Mouse (Mus musculus) MEL (cell line): Measurements from ENCODE around the gene Tex19.2. TPM values are rescaled to one million over a fixed set of nuclear protein-coding genes. Genes with fewer than 3 reads are reported as not detected.
"Not testable (repeated sequence)": the region's sequence is repeated elsewhere in the genome, so short reads cannot be mapped to it uniquely, and the experiment has no call there.

Experiments used
- DNase-seq: peaks from one replicate; pipeline ENCODE4 v3.0.0; 2011; ENCODE audit warnings: low read depth, low spot score
- H3K27ac ChIP-seq: 2 replicates; pipeline ENCODE4 v1.5.1; 2012; ENCODE audit warnings: low read depth, mild to moderate bottlenecking, control low read depth, low read length, moderate library complexity; ENCODE audit not compliant: control insufficient read depth
- H3K27me3 ChIP-seq, 2 experiments: fragments of 150-350 bp in 1 of 2; sonication (generic) in 1 of 2; 2 replicates each; pipeline ENCODE4 v1.6.1; 2012; ENCODE audit warnings: low read length in 2 of 2, mild to moderate bottlenecking in 2 of 2, improper control_type of control experiment in 1 of 2, moderate library complexity in 1 of 2; ENCODE audit not compliant: insufficient read depth in 2 of 2, control insufficient read depth in 1 of 2
- H3K36me3 ChIP-seq, 2 experiments: 2 replicates each; pipeline ENCODE4 v1.6.1; 2012 to 2014; ENCODE audit warnings: low read length in 2 of 2, improper control_type of control experiment in 1 of 2, inconsistent platforms in 1 of 2, mild to moderate bottlenecking in 1 of 2; ENCODE audit not compliant: insufficient read depth in 2 of 2, control insufficient read depth in 1 of 2
- H3K4me1 ChIP-seq, 2 experiments: fragments of 150-350 bp in 1 of 2; sonication (generic) in 1 of 2; 2 replicates each; pipeline ENCODE4 v1.6.1; 2012; ENCODE audit warnings: low read length in 2 of 2, improper control_type of control experiment in 1 of 2, mild to moderate bottlenecking in 1 of 2; ENCODE audit not compliant: insufficient read depth in 2 of 2, control insufficient read depth in 1 of 2
- H3K4me3 ChIP-seq, 2 experiments: fragments of 150-350 bp in 1 of 2; sonication (generic) in 1 of 2; 2 replicates each; pipeline ENCODE4 v1.5.1; 2012; ENCODE audit warnings: low read depth in 2 of 2, low read length in 2 of 2, mild to moderate bottlenecking in 2 of 2, moderate library complexity in 2 of 2, control low read depth in 1 of 2, improper control_type of control experiment in 1 of 2; ENCODE audit not compliant: control insufficient read depth in 1 of 2, insufficient read depth in 1 of 2
- H3K79me2 ChIP-seq: 2 replicates; pipeline ENCODE4 v1.6.1; 2012; ENCODE audit warnings: mild to moderate bottlenecking, low read length, moderate library complexity; ENCODE audit not compliant: control insufficient read depth, poor library complexity, insufficient read depth
- H3K9ac ChIP-seq: 2 replicates; pipeline ENCODE4 v1.6.1; 2012; ENCODE audit warnings: low read depth, mild to moderate bottlenecking, control low read depth, low read length, moderate library complexity; ENCODE audit not compliant: control insufficient read depth, poor library complexity, severe bottlenecking
- H3K9me3 ChIP-seq: fragments of 150-350 bp; sonication (generic); replicated peaks from 2 replicates; pipeline ENCODE4 v1.6.1; 2012; ENCODE audit warnings: mild to moderate bottlenecking, low read length, improper control_type of control experiment, moderate library complexity; ENCODE audit not compliant: insufficient read depth
- BHLHE40 ChIP-seq: IDR thresholded peaks from 2 replicates; pipeline ENCODE4 v1.6.1; 2012; ENCODE audit warnings: low read depth, mild to moderate bottlenecking, inconsistent platforms, low read length, improper control_type of control experiment, borderline replicate concordance
- CHD1 ChIP-seq: IDR thresholded peaks from 2 replicates; pipeline ENCODE4 v1.6.1; 2012; ENCODE audit warnings: low read depth, mild to moderate bottlenecking, inconsistent platforms, low read length, improper control_type of control experiment
- CHD2 ChIP-seq: IDR thresholded peaks from 2 replicates; pipeline ENCODE4 v1.6.1; 2011; ENCODE audit warnings: low read length, improper control_type of control experiment
- ELF1 ChIP-seq: IDR thresholded peaks from 2 replicates; pipeline ENCODE4 v1.6.1; 2014; ENCODE audit warnings: low read depth, mild to moderate bottlenecking, inconsistent platforms, low read length, improper control_type of control experiment, moderate library complexity
- EP300 ChIP-seq, 2 experiments: IDR thresholded peaks; 2 replicates each; pipeline ENCODE4 v1.6.1; 2011; ENCODE audit warnings: improper control_type of control experiment in 2 of 2, low read length in 2 of 2, low read depth in 1 of 2, mild to moderate bottlenecking in 1 of 2
- ETS1 ChIP-seq: IDR thresholded peaks from 2 replicates; pipeline ENCODE4 v1.6.1; 2012; ENCODE audit warnings: low read depth, mild to moderate bottlenecking, inconsistent platforms, low read length, improper control_type of control experiment, moderate library complexity
- GATA1 ChIP-seq: IDR thresholded peaks from 2 replicates; pipeline ENCODE4 v1.6.1; 2011; ENCODE audit warnings: low read depth, low read length, improper control_type of control experiment
- JUND ChIP-seq: IDR thresholded peaks from 2 replicates; pipeline ENCODE4 v1.6.1; 2011; ENCODE audit warnings: low read depth, mild to moderate bottlenecking, improper control_type of control experiment, low read length
- KAT2A ChIP-seq: conservative IDR thresholded peaks from 2 replicates; pipeline ENCODE4 v1.6.1; 2012; ENCODE audit warnings: low read depth, low read length, improper control_type of control experiment, inconsistent platforms
- MAFK ChIP-seq: IDR thresholded peaks from 2 replicates; pipeline ENCODE4 v1.6.1; 2011; ENCODE audit warnings: low read depth, mild to moderate bottlenecking, low read length, improper control_type of control experiment, borderline replicate concordance
- MAX ChIP-seq: IDR thresholded peaks from 2 replicates; pipeline ENCODE4 v1.6.1; 2011; ENCODE audit warnings: low read length, improper control_type of control experiment
- MEF2A ChIP-seq: IDR thresholded peaks from 2 replicates; pipeline ENCODE4 v1.6.1; 2014; ENCODE audit warnings: low read depth, mild to moderate bottlenecking, inconsistent platforms, low read length, improper control_type of control experiment; ENCODE audit not compliant: poor library complexity, insufficient replicate concordance, severe bottlenecking; ENCODE audit errors: extremely low read depth
- MXI1 ChIP-seq: IDR thresholded peaks from 2 replicates; pipeline ENCODE4 v1.6.1; 2011; ENCODE audit warnings: mild to moderate bottlenecking, low read depth, low read length, improper control_type of control experiment
- MYB ChIP-seq: IDR thresholded peaks from 2 replicates; pipeline ENCODE4 v1.6.1; 2011; ENCODE audit warnings: mild to moderate bottlenecking, low read depth, low read length, improper control_type of control experiment
- MYC ChIP-seq: IDR thresholded peaks from 2 replicates; pipeline ENCODE4 v1.6.1; 2011; ENCODE audit warnings: low read depth, mild to moderate bottlenecking, low read length, improper control_type of control experiment, moderate library complexity
- NELFE ChIP-seq: IDR thresholded peaks from 2 replicates; pipeline ENCODE4 v1.6.1; 2011; ENCODE audit warnings: low read depth, low read length, improper control_type of control experiment
- POLR2AphosphoS5 ChIP-seq: IDR thresholded peaks from 2 replicates; pipeline ENCODE4 v1.6.1; 2012; ENCODE audit warnings: low read depth, borderline replicate concordance, mild to moderate bottlenecking, inconsistent platforms, low read length, moderate library complexity, mixed read lengths
- RCOR1 ChIP-seq: IDR thresholded peaks from 2 replicates; pipeline ENCODE4 v1.6.1; 2012; ENCODE audit warnings: low read depth, mild to moderate bottlenecking, inconsistent platforms, low read length, improper control_type of control experiment
- SIN3A ChIP-seq: IDR thresholded peaks from 2 replicates; pipeline ENCODE4 v1.6.1; 2012; ENCODE audit warnings: low read length, improper control_type of control experiment, inconsistent platforms
- SMC3 ChIP-seq: IDR thresholded peaks from 2 replicates; pipeline ENCODE4 v1.6.1; 2011; ENCODE audit warnings: low read depth, low read length, improper control_type of control experiment
- TAL1 ChIP-seq: IDR thresholded peaks from 2 replicates; pipeline ENCODE4 v1.6.1; 2012; ENCODE audit warnings: mild to moderate bottlenecking, inconsistent platforms, low read length, moderate library complexity, mixed read lengths
- USF2 ChIP-seq, 2 experiments: IDR thresholded peaks; 2 replicates each; pipeline ENCODE4 v1.6.1; 2011 to 2012; ENCODE audit warnings: improper control_type of control experiment in 2 of 2, low read length in 2 of 2, borderline replicate concordance in 1 of 2, inconsistent platforms in 1 of 2, low read depth in 1 of 2, mild to moderate bottlenecking in 1 of 2; ENCODE audit not compliant: insufficient read depth in 1 of 2
- ZC3H11A ChIP-seq: IDR thresholded peaks from 2 replicates; pipeline ENCODE4 v1.6.1; 2012; ENCODE audit warnings: low read depth, mild to moderate bottlenecking, inconsistent platforms, low read length, improper control_type of control experiment
- ZKSCAN1 ChIP-seq: IDR thresholded peaks from 2 replicates; pipeline ENCODE4 v1.6.1; 2012; ENCODE audit warnings: low read depth, mild to moderate bottlenecking, inconsistent platforms, low read length, improper control_type of control experiment, moderate library complexity
- ZNF384 ChIP-seq: IDR thresholded peaks from 2 replicates; pipeline ENCODE4 v1.6.1; 2012; ENCODE audit warnings: low read depth, mild to moderate bottlenecking, inconsistent platforms, low read length, improper control_type of control experiment
- polyA plus RNA-seq, 2 experiments: library from polyadenylated mRNA; stranded (reverse) in 1 of 2; unstranded in 1 of 2; fragments of >175 nt in 1 of 2; fragments of >200 nt in 1 of 2; gene quantifications; 2 replicates each; pipeline versions ENCODE4 v1.2.1 to v1.2.4; 2012; ENCODE audit warnings: low replicate concordance in 2 of 2, low read depth in 1 of 2; ENCODE audit not compliant: insufficient read length in 2 of 2, insufficient read depth in 1 of 2, missing spikeins in 1 of 2
- total RNA-seq: library from RNA; depleted of rRNA; stranded (reverse); fragments of 300-350 nt; gene quantifications from 2 replicates; pipeline ENCODE4 v1.2.3, GENCODE M21; 2012

The Tex19.2 gene
- total and polyA plus RNA-seq, 3 experiments: 34.5 to 45.7 TPM; not detected in 1

- DNase-seq: peak; percentile 93
- TF ChIP-seq TAL1 (no peak), KAT2A (no peak), ZNF384 (peak; percentile 74), GATA1 (peak; percentile 83), EP300 (IDR thresholded peaks at IDR 0.05; ENCODE audit: low read depth in 1 of 2, low read length in 2 of 2) (peak; percentile 12 to 54; a peak in 2 of 4 replicates), ETS1 (peak; percentile 58; the same call in 1 of the 2 replicates), RCOR1 (peak; percentile 56), MXI1 (no peak), SMC3 (no peak)
- Histone ChIP-seq H3K4me1 (peaks cover 5 to 8% of the 10 kb centered on the region in 2 experiments), H3K27me3 (no peaks in the 10 kb centered on the region; a peak in 1 of 4 replicates), H3K36me3 (peaks cover 0 to 7% of the 10 kb centered on the region in 2 experiments; a peak in 2 of 4 replicates), H3K27ac (no peak overlapping the region), H3K4me3 (no peak overlapping the region), H3K9me3 (no peaks in the 10 kb centered on the region), H3K9ac (no peak overlapping the region), H3K79me2 (no peaks in the 10 kb centered on the region)
Measured at GRCm38 (mm10) chr11:121109986-121110385, 8.5 kb downstream of the Tex19.2 start.

GRCm38 (mm10) chr11:121108061-121108460 lies 10.4 kb downstream of the Tex19.2 start:
- Histone ChIP-seq H3K79me2 (no peaks in the 10 kb centered on the region), H3K27ac (no peak overlapping the region), H3K9me3 (no peaks in the 10 kb centered on the region), H3K27me3 (peaks cover 0 to 1% of the 10 kb centered on the region in 2 experiments; a peak in 1 of 4 replicates), H3K4me3 (no peak overlapping the region)
- no peak for DNase-seq
- TF ChIP-seq POLR2AphosphoS5 (no peak), MEF2A (no peak), JUND (no peak), MAX (no peak), SIN3A (no peak), NELFE (no peak), CHD2 (no peak), TAL1 (no peak), KAT2A (no peak), MYB (no peak), ZKSCAN1 (no peak), CHD1 (no peak), EP300 (IDR thresholded peaks at IDR 0.05; ENCODE audit: low read depth in 1 of 2, low read length in 2 of 2) (no peak), ETS1 (no peak), MYC (no peak), MAFK (no peak), USF2 (IDR thresholded peaks at IDR 0.05; ENCODE audit: borderline replicate concordance in 1 of 2, insufficient read depth in 1 of 2, low read depth in 1 of 2, low read length in 2 of 2) (no peak), ELF1 (no peak), BHLHE40 (no peak), ZC3H11A (no peak)
- TF ChIP-seq, all 39 proteins: peak for 0
- Histone ChIP-seq H3K9ac (no peak overlapping the region), H3K36me3 (peaks cover 0 to 7% of the 10 kb centered on the region in 2 experiments; a peak in 2 of 4 replicates), H3K4me1 (peaks cover 5 to 8% of the 10 kb centered on the region in 2 experiments)

DNA sequence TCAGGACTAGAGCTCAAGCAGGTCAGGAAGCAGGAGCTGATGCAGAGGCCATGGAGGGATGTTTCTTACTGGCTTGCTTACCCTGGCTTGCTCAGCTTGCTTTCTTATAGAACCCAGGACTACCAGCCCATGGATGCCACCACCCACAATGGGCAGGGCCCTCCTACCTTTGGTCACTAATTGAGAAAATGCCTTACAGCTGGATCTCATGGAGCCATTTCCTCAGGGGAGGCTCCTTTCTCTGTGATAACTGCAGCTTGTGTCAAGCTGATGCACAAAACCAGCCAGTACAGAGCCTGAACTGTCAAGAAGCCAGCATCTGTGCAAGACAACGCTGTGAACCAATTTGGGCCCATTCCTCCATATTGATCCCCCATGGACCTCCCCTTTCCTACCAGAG lies 11.2 kb downstream of the Tex19.2 start:
- H3K27me3 ChIP-seq, H3K4me3 ChIP-seq, H3K9ac ChIP-seq, H3K79me2 ChIP-seq, H3K9me3 ChIP-seq, DNase-seq, H3K36me3 ChIP-seq, H3K4me1 ChIP-seq, H3K27ac ChIP-seq: not testable (repeated sequence)
